Mouse (Mus musculus): Measurements from ENCODE around the gene Olfr63.
"Not testable (repeated sequence)": the region's sequence is repeated elsewhere in the genome, so short reads cannot be mapped to it uniquely, and the experiment has no call there.

- TF ChIP-seq CTCF, POLR2A (IDR thresholded peaks at IDR 0.05; ENCODE audit: extremely low read depth, insufficient read depth, low read length): not testable (repeated sequence)
Measured at GRCm38 (mm10) chr17:33289039-33289875, 24.8 kb downstream of the Olfr63 start, which contains the start of gene Zfp955b.
